Mouse (Mus musculus): ENCODE measurements around the gene Eya3. TPM values are rescaled to one million over a fixed set of nuclear protein-coding genes. Genes with fewer than 3 reads are reported as not detected.
A peak's percentile ranks its signal among the peaks of the same experiment; 100 is the strongest.

Gene Eya3
- total and polyA plus RNA-seq, 3 experiments: 24.4 to 50.0 (median 31.0) TPM

DNA sequence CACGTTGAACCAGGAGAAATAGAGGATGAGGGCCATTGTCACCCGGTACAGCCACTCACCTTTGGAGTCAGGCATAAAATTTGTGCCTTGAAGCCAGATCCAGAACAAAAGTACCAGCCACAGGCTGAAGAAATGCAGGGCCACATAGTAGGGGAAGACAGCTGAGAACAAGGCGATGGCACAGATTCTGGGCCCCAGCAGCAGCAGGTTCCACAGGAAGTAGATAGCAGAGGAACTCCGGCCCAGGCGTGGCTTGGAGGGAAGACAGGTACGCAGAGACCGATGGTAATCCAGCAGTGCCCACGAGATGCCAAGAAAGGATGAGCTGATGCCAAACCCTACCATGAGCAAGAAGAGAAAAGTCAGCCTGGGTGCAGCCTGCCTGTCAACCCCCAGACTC is 89.4 kb downstream of the Eya3 start:
- no peak overlapping the region for H3K27ac ChIP-seq (ENCODE audit: insufficient read depth, low read depth)
- no peaks in the 10 kb centered on the region for H3K79me2 ChIP-seq (replicated peaks; ENCODE audit: control insufficient read depth, extremely low read depth, insufficient read depth, poor library complexity, severe bottlenecking)
- peaks cover 0 to 16% of the 10 kb centered on the region in 2 experiments; a peak in 3 of 4 replicates for H3K4me1 ChIP-seq (ENCODE audit: control insufficient read depth in 1 of 2, insufficient read depth in 2 of 2)
- no peaks in the 10 kb centered on the region for H3K9me3 ChIP-seq (replicated peaks; ENCODE audit: low read length)
- in situ Hi-C loops (cut with MboI; ENCODE audit: low pct_ligation_motif_present, low pct_unique_long_range_greater_than_20kb, low sequenced_read_pairs): no loop called here
- H3K4me2 ChIP-seq (ENCODE audit: insufficient read depth, low read depth, poor library complexity, severe bottlenecking): no peak overlapping the region
- dilution Hi-C loops (cut with MboI; ENCODE audit: extremely low pct_ligation_motif_present, extremely low pct_unique_long_range_greater_than_20kb, low sequenced_read_pairs): no loop called here
- H3K9ac ChIP-seq (ENCODE audit: insufficient read depth, low read depth): no peak overlapping the region
- DNase-seq (ENCODE audit: extremely low read depth): no peak
- TF ChIP-seq USF1 (IDR thresholded peaks at IDR 0.05; ENCODE audit: low read depth, low read length): no peak
- no peak for TF ChIP-seq NRF1 (IDR thresholded peaks at IDR 0.05; ENCODE audit: low read depth, low read length)
- no peak for TF ChIP-seq ZMIZ1 (IDR thresholded peaks at IDR 0.05; ENCODE audit: low read depth, low read length)
- TF ChIP-seq MAFK (IDR thresholded peaks at IDR 0.05; ENCODE audit: insufficient replicate concordance, low read length): no peak
- TF ChIP-seq E2F4 (IDR thresholded peaks at IDR 0.05; ENCODE audit: insufficient replicate concordance, low read depth, low read length): no peak
- TF ChIP-seq ZKSCAN1 (IDR thresholded peaks at IDR 0.05; ENCODE audit: borderline replicate concordance, low read depth, low read length): no peak
- TF ChIP-seq BHLHE40 (IDR thresholded peaks at IDR 0.05; ENCODE audit: low read depth, low read length): no peak
- no peak for TF ChIP-seq NELFE (IDR thresholded peaks at IDR 0.05; ENCODE audit: low read depth, low read length)
- TF ChIP-seq HCFC1 (IDR thresholded peaks at IDR 0.05; ENCODE audit: low read depth, low read length): no peak
- no peak for TF ChIP-seq TCF12 (IDR thresholded peaks at IDR 0.05; ENCODE audit: low read depth, low read length)
- no peak for TF ChIP-seq POLR2AphosphoS2 (IDR thresholded peaks at IDR 0.05; ENCODE audit: low read depth, low read length)
- no peak for TF ChIP-seq CHD1 (IDR thresholded peaks at IDR 0.05; ENCODE audit: low read depth, low read length)
- TF ChIP-seq MYC (IDR thresholded peaks at IDR 0.05; ENCODE audit: low read depth, low read length): no peak
- no peak for TF ChIP-seq MXI1 (IDR thresholded peaks at IDR 0.05; ENCODE audit: low read depth, low read length)
- TF ChIP-seq ZNF384 (IDR thresholded peaks at IDR 0.05; ENCODE audit: low read depth, low read length): no peak
- no peak for TF ChIP-seq JUN (IDR thresholded peaks at IDR 0.05; ENCODE audit: insufficient read depth, low read depth, low read length)
- TF ChIP-seq UBTF (IDR thresholded peaks at IDR 0.05; ENCODE audit: low read depth, low read length): no peak
- TF ChIP-seq KAT2A (IDR thresholded peaks at IDR 0.05; ENCODE audit: insufficient replicate concordance, low read length): no peak
- H3K4me3 ChIP-seq (replicated peaks in 1 of 3; ENCODE audit: low read depth in 2 of 3, low read length in 2 of 3, poor library complexity in 1 of 3): no peak overlapping the region
- no peaks in the 10 kb centered on the region for H3K27me3 ChIP-seq (replicated peaks)
- peaks cover 27 to 64% of the 10 kb centered on the region in 2 experiments for H3K36me3 ChIP-seq (replicated peaks in 1 of 2; ENCODE audit: control insufficient read depth in 1 of 2, insufficient read depth in 1 of 2, low read length in 1 of 2)

- Histone ChIP-seq H3K27ac (ENCODE audit: insufficient read depth, low read depth) (no peak overlapping the region), H3K79me2 (replicated peaks; ENCODE audit: control insufficient read depth, extremely low read depth, insufficient read depth, poor library complexity, severe bottlenecking) (no peaks in the 10 kb centered on the region), H3K4me1 (ENCODE audit: control insufficient read depth in 1 of 2, insufficient read depth in 2 of 2) (peaks cover 2 to 36% of the 10 kb centered on the region in 2 experiments; a peak in 3 of 4 replicates), H3K9ac (ENCODE audit: insufficient read depth, low read depth) (peak overlapping the region; percentile 46), H3K36me3 (replicated peaks in 1 of 2; ENCODE audit: control insufficient read depth in 1 of 2, insufficient read depth in 1 of 2, low read length in 1 of 2) (peaks cover 12 to 37% of the 10 kb centered on the region in 2 experiments), H3K4me2 (ENCODE audit: insufficient read depth, low read depth, poor library complexity, severe bottlenecking) (peak overlapping the region; percentile 77), H3K4me3 (replicated peaks in 1 of 3; ENCODE audit: low read depth in 2 of 3, low read length in 2 of 3, poor library complexity in 1 of 3) (peak overlapping the region; percentile 63 to 92 (median 77)), H3K27me3 (replicated peaks) (no peaks in the 10 kb centered on the region), H3K9me3 (replicated peaks; ENCODE audit: low read length) (no peaks in the 10 kb centered on the region)
- TF ChIP-seq NRF1 (IDR thresholded peaks at IDR 0.05; ENCODE audit: low read depth, low read length) (no peak), ETS1 (conservative IDR thresholded peaks at IDR 0.05; ENCODE audit: low read depth, low read length) (no peak), ZNF384 (IDR thresholded peaks at IDR 0.05; ENCODE audit: low read depth, low read length) (no peak), IRF4 (IDR thresholded peaks at IDR 0.05; ENCODE audit: low read depth, low read length) (no peak), NELFE (IDR thresholded peaks at IDR 0.05; ENCODE audit: low read depth, low read length) (no peak), POLR2A (IDR thresholded peaks at IDR 0.05; ENCODE audit: low read depth, low read length) (no peak), MAFK (IDR thresholded peaks at IDR 0.05; ENCODE audit: insufficient replicate concordance, low read length) (no peak), RAD21 (IDR thresholded peaks at IDR 0.05; ENCODE audit: low read depth, low read length) (no peak), ZC3H11A (IDR thresholded peaks at IDR 0.05; ENCODE audit: low read depth, low read length) (no peak), SMC3 (IDR thresholded peaks at IDR 0.05; ENCODE audit: low read depth, low read length) (no peak), USF2 (conservative IDR thresholded peaks at IDR 0.05; ENCODE audit: low read depth, low read length) (no peak), E2F4 (IDR thresholded peaks at IDR 0.05; ENCODE audit: insufficient replicate concordance, low read depth, low read length) (no peak)
- dilution Hi-C loops (cut with MboI; ENCODE audit: extremely low pct_ligation_motif_present, extremely low pct_unique_long_range_greater_than_20kb, low sequenced_read_pairs): no loop called here
- in situ Hi-C loops (cut with MboI; ENCODE audit: low pct_ligation_motif_present, low pct_unique_long_range_greater_than_20kb, low sequenced_read_pairs): no loop called here
- no peak for DNase-seq (ENCODE audit: extremely low read depth)
Observed at GRCm38 (mm10) chr4:132731616-132732015, 92.8 kb downstream of the Eya3 start.
